Mouse (Mus musculus) retina, postnatal 7 days (tissue): Measurements from ENCODE around the gene Sqor.

Experiments used
- DNase-seq: peaks from one replicate; pipeline ENCODE4 v3.0.0-alpha.2; 2012; ENCODE audit warnings: low read depth, low spot score

Gene Sqor

DNA sequence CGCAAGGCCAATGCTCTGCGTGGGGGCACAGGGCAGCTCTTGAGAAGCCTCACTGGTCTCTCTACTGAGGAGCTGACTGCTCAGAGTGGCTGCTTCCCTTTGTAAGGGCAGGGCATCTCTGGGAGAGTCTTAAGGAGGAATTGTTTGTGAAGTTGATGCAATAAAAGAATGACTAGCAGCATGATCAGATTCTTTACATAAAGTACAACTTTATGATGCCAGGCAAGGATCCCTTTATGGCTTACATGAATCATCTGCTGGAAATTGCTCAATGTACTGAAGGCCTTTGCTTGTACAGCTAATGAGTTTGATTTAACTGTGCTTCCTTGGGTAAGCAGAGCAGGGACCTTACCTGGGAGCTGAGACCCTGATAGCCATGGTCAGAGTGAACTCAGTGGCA, 18.7 kb downstream of the Sqor start:
- DNase-seq: no peak

DNA sequence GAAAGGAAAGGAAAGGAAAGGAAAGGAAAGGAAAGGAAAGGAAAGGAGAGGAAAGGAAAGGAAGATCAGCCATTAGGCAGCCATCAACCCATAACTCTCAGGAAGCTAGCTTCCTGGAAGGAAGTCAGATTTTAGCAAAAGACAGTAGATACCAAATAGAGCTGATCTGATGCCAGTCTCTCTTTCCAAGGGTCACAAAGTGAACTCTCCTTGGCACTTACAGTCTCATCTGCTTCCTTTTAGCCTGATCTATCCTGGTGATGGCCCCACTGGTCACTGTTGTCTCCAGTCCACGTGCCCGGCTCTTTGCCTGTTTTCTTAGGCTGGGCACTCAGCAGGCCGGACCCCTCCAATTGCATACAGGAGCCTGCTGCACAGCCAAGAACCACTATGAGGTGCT, 19.7 kb downstream of the Sqor start:
- no peak for DNase-seq

DNA sequence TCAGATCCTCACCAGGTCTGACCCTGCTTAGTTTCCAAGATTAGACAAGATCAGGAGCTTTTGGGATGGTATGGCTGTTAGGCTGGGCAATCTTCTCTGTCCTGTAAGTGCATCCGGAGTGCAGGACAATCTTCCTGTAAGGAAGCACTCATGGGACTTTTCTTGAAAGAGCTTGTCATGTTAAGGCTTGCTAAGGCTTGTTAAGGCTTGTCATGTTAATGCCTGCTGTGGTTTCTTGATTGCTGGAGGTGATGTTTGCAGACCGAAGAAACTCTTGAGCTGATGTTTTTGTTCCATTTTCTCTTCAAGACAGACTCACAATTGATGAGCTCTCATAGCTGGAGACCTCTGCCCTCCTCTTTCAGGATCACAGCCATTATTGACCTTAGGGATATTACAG, 21.1 kb downstream of the Sqor start:
- DNase-seq: no peak

DNA sequence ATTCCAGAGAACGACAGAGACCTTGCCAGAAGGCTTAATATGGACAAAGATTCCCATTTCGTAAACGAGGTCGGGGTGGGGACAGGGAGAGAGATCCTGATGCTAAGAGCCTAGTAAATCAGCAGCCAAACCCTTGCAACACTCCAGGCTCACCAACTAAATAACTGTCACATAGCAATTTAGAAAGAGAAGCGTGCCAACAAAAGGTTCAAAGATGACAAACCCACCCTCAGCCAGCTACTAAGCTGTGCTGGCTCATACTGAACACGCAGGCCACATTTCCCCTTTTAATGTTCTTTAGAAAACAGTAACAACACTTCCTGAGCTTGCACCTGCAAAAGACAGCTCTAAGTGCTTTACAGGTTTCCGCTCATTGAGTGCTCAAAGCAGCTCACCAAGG, 24.3 kb downstream of the Sqor start:
- DNase-seq: no peak

DNA sequence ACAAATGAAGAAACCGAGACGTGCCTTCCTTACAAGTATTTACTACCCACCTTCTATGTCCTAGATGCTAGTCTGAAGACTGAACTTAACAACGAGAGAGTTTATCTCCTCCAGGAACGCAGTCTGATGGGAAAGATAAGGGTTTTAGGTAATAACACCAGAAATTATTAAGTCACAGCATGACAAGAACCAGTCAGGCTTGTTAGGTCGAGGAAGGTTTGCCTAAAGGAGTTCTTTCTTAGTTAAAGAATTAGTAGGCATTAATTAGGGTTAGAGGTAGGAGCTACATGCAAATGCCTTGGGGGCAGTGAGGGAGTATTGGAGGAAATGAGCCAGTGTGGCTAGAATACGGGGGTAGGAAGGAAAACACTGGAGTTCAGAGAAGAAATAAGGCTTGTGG, 24.7 kb downstream of the Sqor start:
- no peak for DNase-seq

DNA sequence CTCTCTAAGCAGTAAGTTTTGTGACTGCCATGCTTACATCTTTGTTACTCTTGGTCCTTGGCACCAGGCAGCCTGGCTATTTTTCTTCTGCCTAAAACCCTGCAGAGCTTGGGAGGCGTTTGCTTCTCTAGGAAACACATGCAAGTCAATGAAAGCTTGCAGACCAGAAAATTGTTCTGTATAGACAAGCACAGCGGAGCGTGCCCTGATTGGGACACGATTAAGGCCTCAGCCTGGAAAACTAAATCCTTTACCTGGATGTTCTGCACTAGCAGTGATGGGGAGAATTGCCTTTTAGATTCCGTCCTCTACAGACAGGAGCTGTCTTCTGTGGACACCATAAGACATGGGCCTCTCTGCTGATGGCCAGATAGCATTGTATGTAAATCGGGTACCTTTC, 39.4 kb downstream of the Sqor start:
- no peak for DNase-seq

DNA sequence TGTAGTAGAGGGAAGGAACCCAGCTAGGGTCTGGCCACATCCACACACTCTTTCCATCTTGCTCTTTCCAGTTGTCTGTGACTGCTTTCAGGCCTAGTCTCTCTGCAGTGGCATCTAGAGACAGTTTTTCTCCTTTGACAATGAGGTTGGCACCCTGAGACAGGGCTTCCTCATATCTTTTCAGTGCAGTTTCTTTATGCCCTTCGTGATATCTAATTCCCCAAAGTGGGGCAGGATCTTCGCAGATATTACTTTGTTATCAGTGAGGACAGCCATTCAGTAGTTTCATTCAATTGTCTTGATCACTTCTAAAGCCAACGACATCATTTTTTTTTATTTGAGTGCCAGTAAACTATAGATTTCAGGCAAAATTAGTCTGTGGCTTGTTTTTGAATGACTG, 41.0 kb downstream of the Sqor start:
- no peak for DNase-seq

DNA sequence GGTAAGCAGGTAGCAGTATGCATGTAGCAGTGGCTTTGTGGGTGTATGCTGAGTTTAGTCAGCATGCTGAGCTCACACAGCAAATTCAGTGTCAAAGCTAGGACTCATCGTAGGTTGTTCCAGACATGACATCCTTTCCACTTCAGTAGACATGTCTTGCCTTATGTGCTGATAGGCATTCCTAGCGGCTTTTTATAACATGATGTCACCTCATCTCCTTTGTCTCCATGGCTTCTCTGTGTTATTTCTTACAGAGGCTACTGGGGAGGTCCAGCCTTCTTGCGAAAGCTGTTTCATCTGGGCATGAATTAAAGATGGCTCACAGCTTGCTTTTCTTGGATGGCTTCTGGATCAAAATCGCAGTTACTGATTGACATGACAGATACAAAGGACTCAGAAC, 44.0 kb downstream of the Sqor start:
- DNase-seq: no peak

DNA sequence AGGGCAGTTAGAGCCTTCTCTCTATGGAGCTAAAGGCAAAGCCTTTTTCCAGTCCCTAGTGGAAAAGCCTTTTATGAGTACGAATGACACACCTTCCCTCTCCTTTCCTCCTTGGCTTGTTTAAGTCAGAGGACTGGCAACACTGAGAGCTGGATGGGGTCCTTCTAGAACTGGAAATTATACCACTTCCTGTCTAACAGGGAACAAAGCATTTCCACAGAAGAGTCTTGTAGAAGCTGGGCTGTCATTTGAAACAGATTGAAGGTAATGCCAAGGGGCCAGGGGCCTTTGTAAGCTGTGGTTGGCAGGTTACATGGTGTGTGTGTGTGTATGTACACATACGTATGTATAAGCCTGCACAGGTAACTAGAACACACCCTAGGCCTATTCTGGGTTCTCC, 51.9 kb downstream of the Sqor start:
- DNase-seq: no peak

DNA sequence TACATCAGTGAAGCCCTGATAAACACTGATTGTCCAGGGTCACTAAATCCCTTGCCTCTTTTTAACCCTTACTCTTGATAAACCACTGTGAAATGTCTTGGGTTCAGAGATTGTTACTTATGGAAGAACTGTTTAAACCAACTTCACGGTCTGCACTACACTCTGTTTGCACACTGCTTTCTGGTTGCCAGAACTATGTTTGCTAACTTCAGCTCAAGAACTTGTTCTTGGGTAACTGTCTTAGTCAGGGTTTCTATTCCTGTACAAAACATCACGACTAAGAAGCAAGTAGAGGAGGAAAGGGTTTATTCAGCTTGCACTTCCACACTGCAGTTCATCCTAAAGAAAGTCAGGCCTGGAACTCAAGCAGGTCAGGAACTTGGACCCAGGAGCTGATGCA, 56.2 kb downstream of the Sqor start:
- no peak for DNase-seq

DNA sequence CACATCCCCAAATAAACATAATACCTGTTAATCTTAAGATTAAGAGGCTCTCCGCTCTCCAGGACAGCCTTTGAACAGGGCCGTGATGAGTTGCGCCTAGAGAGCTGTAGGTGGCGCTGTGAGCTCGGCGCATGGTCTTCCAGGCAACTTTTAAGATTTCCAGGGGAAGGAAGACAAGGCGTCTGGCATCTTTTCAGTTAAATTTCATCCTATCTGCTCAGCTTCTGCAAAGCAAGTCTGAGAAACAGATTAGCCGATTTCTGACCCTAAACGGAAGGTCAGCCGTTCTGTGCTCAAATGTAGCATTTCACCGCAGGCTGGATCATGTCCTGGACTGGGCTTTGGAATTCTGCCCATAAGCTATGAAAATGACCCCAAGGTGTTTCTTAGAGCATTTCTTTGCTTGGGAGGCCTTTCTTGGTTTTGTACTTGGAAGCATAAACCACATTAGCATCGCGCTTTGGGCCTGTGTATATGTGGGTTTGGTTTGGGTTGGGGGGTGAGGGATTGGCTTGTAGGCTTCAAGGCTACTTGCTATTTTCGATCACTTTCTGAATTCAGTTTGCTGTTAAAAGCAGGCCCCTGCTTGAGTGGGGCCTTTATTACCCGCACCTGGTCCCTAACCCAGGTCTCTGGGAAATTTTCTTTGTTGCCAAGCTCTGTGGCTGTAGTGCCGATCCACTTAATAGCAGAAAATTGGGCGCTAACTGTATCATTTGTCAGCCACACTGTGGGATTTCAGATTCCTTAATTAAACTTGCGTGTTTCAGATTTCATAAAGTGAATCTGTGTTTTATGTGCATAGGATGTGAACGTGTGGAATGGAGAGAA, 60.6 kb downstream of the Sqor start:
- DNase-seq: peak; percentile 42

DNA sequence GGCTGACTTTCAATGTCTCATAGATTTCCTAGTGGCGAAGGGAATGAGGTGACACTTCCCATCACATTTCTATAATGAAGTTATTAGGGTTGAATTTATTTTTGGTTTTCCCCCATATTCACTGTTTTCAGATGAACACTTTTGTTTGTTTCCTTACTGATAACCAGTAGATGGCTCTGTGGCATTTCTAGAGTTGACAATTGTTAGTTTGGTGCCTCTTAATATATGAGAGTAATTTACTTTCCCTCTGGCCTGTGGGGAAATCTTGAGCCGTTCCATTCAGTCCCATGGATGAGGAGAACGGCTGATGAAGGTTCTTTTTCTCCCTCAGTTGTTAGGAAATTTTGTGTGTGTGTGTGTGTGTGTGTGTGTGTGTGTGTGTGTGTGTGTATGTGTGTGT, 61.3 kb downstream of the Sqor start:
- DNase-seq: no peak

DNA sequence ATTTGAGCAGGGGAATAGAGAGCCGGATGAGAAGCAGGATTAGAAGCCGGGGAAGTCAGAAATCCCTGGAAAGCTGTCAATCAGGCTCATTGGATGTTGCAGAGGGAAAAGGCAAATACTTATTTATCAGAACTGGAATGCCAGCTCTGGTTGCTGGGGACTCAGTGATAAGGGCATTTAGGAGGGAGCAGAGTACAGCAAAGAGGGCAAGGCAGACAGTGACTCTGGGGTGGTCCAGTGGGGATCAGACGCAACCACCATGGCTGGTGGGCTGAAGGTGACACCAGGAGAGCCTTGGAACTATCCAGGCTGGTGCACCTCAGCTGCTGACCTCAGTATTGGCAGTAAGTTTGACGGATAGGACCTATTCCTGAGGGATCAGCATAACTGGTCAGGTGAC, 89.6 kb downstream of the Sqor start:
- peak; percentile 2 for DNase-seq

DNA sequence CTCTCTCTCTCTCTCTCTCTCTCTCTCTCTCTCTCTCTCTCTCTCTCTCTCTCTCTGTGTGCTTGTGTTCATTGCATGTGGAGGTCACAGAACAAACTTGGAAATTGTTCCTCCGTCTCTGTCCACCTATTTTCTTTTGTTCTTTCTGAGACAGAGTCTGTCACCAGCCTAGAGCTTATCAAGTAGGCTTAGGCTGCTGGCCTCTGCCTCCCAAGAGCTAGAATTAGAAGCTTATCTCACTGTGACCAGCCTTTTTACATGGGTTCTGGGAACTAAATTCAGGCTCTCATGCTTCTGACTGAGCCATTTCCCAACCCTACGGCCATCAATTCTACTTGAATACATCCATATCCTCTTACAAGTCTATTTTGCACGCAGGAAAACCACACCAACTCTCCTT, 90.3 kb downstream of the Sqor start:
- DNase-seq: no peak
